19 mouse cellular contexts compared by ENCODE assay signal in genomic region chr6:53495667-53496066, GRCm38 (mm10).
"Had no signal": no experiment of that assay in that cellular context is flagged by ENCODE, and none has a peak within 500 bp of the region (broad histone marks: within the 10 kb centered on the region; RNA-seq: fewer than 3 reads in every experiment).

No protein-coding gene starts in this region.

- H3K27me3 ChIP-seq: limb, embryonic 15.5 days; megakaryocyte, embryonic 14.5 days; midbrain, embryonic 15.5 days; neural tube, embryonic 12.5 days; neural tube, embryonic 15.5 days; stomach, embryonic 15.5 days had no signal

- H3K9ac ChIP-seq: limb, embryonic 15.5 days; liver, embryonic 14.5 days; liver, postnatal 0 days; lung, embryonic 14.5 days; midbrain, embryonic 15.5 days; neural tube, embryonic 12.5 days; neural tube, embryonic 15.5 days; stomach, embryonic 15.5 days had no signal

- ATAC-seq: hindbrain, postnatal 0 days; inflammation-experienced regulatory T-cells, adult 6 months; midbrain, embryonic 15.5 days had no signal

- H3K9me3 ChIP-seq: limb, embryonic 15.5 days; midbrain, embryonic 10.5 days; midbrain, embryonic 15.5 days; neural tube, embryonic 15.5 days; stomach, embryonic 15.5 days had no signal

- DNase-seq: layer of hippocampus, postnatal 36 days; right cerebral cortex, adult 18-20 months; right cerebral cortex, postnatal 14 days; thymus, postnatal 25 days had no signal

- H3K4me3 ChIP-seq: left cerebral cortex, adult 2 months; limb, embryonic 15.5 days; megakaryocyte, embryonic 14.5 days; midbrain, embryonic 10.5 days; midbrain, embryonic 15.5 days; neural tube, embryonic 12.5 days; neural tube, embryonic 15.5 days; stomach, embryonic 15.5 days had no signal

- H3K27ac ChIP-seq: hindbrain, postnatal 0 days; left cerebral cortex, adult 2 months; liver, embryonic 14.5 days; macrophage; midbrain, embryonic 10.5 days; midbrain, embryonic 15.5 days; neural tube, embryonic 12.5 days; neural tube, embryonic 15.5 days had no signal

- H3K4me2 ChIP-seq: limb, embryonic 15.5 days; liver, embryonic 11.5 days; lung, embryonic 14.5 days; midbrain, embryonic 15.5 days; neural tube, embryonic 12.5 days; neural tube, embryonic 15.5 days; stomach, embryonic 15.5 days had no signal

- H3K4me1 ChIP-seq: midbrain, embryonic 15.5 days; neural tube, embryonic 12.5 days had no signal

- H3K36me3 ChIP-seq: limb, embryonic 15.5 days; midbrain, embryonic 10.5 days; midbrain, embryonic 15.5 days; neural tube, embryonic 12.5 days; neural tube, embryonic 15.5 days; stomach, embryonic 15.5 days had no signal
